Mouse (Mus musculus) gastrocnemius, postnatal 36 days (tissue): Measurements from ENCODE around the gene Gstp1. TPM values are rescaled to one million over a fixed set of nuclear protein-coding genes. Genes with fewer than 3 reads are reported as not detected.

Experiments used
- DNase-seq, 2 experiments: peaks; one replicate each; pipeline ENCODE4 v3.0.0; 2022
- intact Hi-C: fragments of 180-260 bp; cut with DNase I; formaldehyde crosslinking; loops from one replicate; pipeline ENCODE4 v1.15.1; 2025
- total RNA-seq, 2 experiments: library from RNA; stranded (reverse); gene quantifications; 2 replicates each; pipeline ENCODE4 v1.2.3; 2021

Gene Gstp1
- total RNA-seq, 2 experiments from 2014 or later = 344 to 368 TPM

- peak in 1 of 2 experiments; percentile 13 for DNase-seq
- intact Hi-C loops = no loop called here
Measured at GRCm38 (mm10) chr19:4004331-4004730, 33.5 kb downstream of the Gstp1 start.

DNA sequence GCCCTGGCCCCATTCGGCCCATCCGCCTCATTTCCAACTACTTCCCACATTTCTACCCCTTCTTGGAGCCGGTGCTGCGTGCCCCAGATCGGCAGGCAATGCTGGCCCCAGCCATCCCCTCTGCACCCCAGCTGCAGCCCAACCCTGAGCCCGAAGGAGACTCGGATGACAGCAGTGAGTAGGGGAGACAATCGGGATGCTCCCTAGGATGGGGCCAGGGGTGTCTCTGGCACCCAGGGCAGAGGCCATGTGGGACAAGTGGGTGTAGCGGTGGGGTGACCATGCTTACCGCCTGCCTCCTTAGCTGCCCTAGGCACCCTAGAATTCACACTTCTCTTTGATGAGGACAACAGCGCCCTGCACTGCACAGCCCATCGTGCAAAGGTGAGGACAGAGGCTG lies 34.1 kb downstream of the Gstp1 start:
- no peak for DNase-seq
- intact Hi-C loops = no loop called here

- DNase-seq = no peak
- intact Hi-C loops = no loop called here
Measured at GRCm38 (mm10) chr19:4003112-4003511, 34.7 kb downstream of the Gstp1 start, which contains the start of gene Doc2g. Doc2g (plus strand) TSS chr19:4003313.

DNA sequence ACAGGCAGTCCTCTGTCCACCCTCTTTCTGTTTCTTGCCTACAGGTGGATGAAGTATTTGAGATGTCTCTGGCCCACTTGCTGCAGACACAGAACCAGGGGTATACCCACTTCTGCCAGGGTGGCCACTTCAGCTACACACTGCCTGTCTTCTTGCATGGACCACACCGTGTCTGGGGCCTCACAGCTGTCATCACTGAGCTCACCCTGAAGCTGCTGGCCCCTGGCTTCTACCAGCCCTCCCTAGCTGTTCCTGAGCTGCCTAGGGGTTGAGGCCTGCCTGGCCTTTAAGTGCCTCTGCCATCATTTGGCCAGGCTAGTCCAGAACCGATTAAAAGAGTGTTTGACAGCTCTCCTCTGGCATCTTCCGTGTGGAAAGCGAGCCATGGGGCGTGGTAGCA lies 36.0 kb downstream of the Gstp1 start:
- DNase-seq = no peak
- intact Hi-C loops = no loop called here

GRCm38 (mm10) chr19:4000949-4001525 lies 36.7 kb downstream of the Gstp1 start:
- no peak for DNase-seq
- intact Hi-C loops = no loop called here

DNA sequence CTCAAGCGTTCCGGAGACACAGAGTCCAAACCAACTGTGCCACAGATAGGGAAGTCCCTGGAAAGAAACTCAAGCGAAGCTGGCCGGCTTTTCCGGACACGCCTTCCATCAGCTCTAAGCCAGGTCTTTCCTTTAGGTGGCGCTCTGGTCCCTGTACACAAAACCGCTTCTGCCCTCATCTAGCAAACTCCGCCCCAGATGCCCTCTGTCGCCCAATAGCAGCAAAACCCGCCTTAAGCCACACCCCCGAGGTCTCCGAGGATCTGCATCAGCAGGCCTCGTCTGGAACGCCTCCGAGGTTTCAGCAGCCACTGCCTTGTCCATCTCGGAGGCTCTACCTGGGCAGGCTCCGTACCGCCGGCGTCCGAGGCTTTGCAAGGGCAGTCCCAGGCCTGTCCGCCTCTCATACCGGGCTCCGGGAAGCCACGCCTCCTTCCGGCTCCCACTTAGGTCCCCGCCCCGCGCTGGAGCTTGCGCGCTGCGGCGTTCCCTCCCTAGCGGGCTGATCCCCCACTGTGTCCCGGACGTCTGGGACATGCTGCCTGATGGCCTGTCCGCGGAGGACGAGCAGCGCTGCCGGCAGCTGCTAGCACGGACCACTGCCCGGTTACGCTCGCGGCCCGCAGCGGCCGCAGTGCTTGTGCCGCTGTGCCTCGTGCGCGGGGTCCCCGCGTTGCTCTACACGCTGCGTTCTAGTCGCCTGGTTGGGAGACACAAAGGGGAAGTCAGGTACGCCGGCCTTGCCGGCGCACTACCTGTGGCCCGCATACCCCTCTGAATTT lies 37.5 kb downstream of the Gstp1 start, which contains the start of the genes Nudt8 and Gm49405:
TSS of gene Nudt8 (plus strand) at position 462 of the 782 bp plus-strand sequence.
TSS of gene Gm49405 (plus strand) at position 508 of the 782 bp plus-strand sequence.
- intact Hi-C loops = no loop called here
- DNase-seq = peak; percentile 93 to 95

DNA sequence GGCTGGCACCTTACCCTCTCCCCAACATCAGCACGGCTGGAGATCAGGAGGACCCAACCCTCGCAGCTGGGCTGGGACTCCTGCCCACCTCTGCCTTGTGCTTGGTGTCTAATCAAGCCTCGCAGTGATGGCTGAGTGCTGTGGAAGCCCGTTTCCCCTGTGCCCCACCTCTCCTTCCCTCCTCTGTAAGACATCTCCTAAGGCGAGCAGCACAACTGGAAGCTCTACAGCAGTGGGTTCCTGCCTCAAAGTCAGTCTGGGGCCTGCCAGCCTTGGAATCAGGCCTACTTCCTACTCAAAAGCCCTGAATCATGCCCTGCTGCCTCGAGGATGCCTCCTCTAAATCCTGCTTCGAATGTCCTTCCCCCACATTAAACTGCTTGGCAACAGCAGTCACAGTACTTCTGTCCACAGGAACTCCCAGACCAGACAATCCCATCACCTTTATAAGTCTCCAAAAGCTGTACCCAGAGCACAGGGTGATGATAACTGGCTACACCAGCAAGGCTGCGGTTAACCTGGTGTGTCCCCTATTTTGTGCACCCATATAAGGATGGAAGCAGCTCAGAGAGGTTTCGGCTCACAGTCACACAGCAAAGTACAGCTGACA lies 38.6 kb downstream of the Gstp1 start:
- intact Hi-C loops = no loop called here
- no peak for DNase-seq

DNA sequence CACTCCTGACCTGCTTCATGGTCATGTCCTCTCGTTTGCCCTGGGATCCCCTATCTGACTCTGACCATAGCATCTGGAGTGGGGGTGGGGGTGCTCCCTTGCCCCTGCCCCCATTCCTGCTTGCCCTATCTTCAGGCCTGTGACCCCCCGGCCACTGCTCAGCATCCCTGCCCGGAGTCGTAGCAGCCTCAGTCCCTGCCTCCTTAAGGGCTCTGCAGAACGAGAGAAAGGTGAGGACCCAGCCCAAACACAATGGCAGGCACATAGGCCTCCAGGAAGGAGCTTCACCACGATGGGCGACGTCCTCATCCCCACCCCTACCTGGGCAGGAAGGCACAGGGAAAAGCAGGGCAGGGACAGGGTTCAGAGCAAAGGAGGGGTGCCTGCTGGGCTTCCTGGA lies 39.5 kb downstream of the Gstp1 start:
- intact Hi-C loops = no loop called here

GRCm38 (mm10) chr19:3997231-3997630 lies 40.6 kb downstream of the Gstp1 start:
- no peak for DNase-seq
- intact Hi-C loops = no loop called here

More for the DNA sequence above, 39.5 kb downstream of the Gstp1 start:
- DNase-seq = no peak

- intact Hi-C loops = no loop called here
- no peak for DNase-seq
Measured at GRCm38 (mm10) chr19:3996747-3997146, 41.0 kb downstream of the Gstp1 start.

GRCm38 (mm10) chr19:3996106-3996505 lies 41.7 kb downstream of the Gstp1 start:
- intact Hi-C loops = no loop called here
- DNase-seq = no peak

DNA sequence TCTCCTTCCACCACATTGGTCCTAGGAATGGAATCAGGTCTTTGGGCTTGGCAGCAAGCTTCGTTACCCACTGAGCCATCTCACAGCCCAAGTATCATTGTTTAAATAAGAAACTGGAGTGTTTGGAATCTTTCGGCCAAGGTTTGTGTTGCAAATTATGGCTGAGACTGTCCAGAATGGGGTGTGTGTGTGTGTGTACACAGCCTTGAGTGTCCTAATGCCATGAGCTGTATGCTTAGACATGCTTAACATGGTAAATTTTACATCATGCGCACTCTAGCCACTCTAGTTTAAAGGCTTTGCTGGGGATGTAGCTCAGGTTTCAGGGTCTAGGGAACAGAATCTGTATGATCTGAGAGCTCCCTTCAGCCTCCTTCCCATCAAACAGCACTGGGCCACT lies 42.3 kb downstream of the Gstp1 start:
- intact Hi-C loops = no loop called here
- no peak for DNase-seq

- DNase-seq = no peak
- intact Hi-C loops = no loop called here
Measured at GRCm38 (mm10) chr19:3994932-3995331, 42.9 kb downstream of the Gstp1 start.

GRCm38 (mm10) chr19:3992416-3992815 lies 45.4 kb downstream of the Gstp1 start, which contains the start of gene Tbx10:
Tbx10 (plus strand) TSS chr19:3992752.
- intact Hi-C loops = no loop called here
- DNase-seq = no peak

GRCm38 (mm10) chr19:3991966-3992365 lies 45.8 kb downstream of the Gstp1 start:
- intact Hi-C loops = no loop called here
- DNase-seq = no peak

DNA sequence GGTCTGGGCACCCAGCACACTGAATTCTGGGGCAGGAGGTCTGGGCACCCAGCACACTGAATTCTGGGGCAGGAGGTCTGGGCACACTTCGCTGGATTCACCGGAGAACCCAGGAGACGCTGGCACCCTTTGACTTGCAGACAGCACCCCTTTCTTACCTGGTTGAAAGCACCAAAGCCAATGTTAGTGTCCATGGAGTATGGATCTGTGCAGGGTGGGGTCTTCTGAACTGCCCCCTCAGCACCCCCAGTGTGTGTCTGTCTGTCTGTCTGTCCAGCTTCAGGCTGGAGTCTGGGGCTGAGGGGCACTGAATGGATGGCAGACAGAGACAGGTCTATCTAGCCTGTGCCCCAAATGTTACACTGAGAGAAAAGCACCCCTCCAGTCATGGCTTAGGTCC lies 46.2 kb downstream of the Gstp1 start:
- no peak for DNase-seq
- intact Hi-C loops = no loop called here

DNA sequence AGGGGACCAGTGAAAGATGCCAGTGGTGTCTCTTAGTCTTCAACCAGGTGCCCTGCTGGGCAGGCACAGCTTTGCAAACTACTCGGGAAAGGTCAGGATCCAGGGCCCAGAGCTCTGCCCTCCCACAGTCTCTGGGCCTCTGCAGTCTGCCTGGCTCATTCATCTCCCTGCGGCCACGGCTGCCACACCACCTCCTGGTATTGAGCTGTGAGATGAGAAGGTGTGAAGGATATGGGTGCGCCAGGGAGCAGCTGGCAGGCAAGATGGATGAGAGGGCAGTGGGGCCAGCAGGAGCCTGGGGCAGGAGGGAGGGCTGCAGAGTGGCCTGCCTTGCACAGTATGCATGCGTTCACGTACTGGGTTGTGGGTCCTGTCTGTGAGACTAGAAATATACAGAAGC lies 47.0 kb downstream of the Gstp1 start:
- no peak for DNase-seq
- intact Hi-C loops = no loop called here

GRCm38 (mm10) chr19:3988750-3989149 lies 49.0 kb downstream of the Gstp1 start:
- DNase-seq = no peak
- intact Hi-C loops = no loop called here

DNA sequence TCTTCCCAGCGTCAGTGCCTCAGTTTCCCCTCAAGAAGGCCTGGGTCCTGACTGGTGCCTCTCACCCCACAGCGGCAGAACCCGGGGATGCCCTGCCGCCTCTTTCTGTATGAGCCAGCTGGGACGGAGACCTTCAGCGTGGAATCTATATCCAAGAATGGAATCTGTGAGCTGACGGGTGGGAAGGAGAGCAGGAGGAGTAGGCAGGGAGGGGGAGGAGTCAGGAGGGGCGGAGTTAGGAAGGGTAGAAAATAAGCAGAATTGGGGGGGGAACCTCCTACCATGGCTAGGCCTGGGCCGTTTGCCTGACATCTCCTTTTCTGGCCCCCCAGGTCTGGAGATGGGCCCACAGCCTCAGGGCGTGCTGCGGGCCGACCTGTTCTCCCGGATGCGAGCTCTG lies 49.7 kb downstream of the Gstp1 start:
- intact Hi-C loops = no loop called here
- DNase-seq = no peak

DNA sequence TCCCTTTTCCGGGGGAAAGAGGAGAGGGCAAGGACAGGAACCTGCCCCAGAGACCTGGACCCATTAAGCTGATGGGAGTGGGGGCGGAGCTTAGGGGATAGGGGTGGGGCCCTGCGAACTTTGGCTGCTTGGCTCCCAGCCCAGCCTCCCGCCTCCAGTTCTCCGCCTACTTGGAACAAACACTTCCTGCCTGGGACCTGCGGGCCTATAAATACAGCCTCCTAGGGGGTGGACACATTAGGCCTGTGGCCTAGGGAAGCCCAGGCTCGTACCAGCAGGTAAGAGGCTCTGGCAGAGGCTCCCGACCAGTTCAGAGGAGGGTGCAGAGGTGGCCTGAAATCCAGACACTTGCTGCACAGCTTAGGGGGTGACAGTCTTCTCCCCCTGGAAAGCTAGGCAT lies 51.5 kb downstream of the Gstp1 start, which contains the start of gene Acy3:
TSS of gene Acy3 (plus strand) at position 237 of the 400 bp plus-strand sequence.
- intact Hi-C loops = no loop called here
- peak; percentile 73 to 83 for DNase-seq
